Mouse (Mus musculus): Measurements from ENCODE around the gene Zfp827.

The Zfp827 gene

DNA sequence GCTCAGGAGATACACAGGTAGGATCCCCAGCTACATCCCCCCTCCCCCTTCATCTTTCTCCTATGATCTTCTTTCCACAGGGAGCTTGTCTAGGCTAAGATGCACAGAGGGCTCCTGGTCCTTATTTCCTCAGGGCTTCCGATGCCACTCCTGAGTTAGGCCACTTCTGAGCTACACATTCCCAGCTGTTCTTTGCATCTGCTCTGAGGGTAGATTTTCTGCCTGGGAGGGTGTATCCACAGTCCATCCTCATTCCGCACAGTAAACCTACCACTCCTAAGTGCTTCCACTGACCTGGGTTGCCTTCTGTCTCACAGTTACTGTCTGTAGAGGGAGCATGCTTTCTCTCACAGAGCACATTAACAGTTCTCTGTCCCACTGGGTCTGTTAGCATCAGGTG, 37.7 kb downstream of the Zfp827 start:
- DNase-seq (ENCODE audit: low spot score in 2 of 2), result no peak

DNA sequence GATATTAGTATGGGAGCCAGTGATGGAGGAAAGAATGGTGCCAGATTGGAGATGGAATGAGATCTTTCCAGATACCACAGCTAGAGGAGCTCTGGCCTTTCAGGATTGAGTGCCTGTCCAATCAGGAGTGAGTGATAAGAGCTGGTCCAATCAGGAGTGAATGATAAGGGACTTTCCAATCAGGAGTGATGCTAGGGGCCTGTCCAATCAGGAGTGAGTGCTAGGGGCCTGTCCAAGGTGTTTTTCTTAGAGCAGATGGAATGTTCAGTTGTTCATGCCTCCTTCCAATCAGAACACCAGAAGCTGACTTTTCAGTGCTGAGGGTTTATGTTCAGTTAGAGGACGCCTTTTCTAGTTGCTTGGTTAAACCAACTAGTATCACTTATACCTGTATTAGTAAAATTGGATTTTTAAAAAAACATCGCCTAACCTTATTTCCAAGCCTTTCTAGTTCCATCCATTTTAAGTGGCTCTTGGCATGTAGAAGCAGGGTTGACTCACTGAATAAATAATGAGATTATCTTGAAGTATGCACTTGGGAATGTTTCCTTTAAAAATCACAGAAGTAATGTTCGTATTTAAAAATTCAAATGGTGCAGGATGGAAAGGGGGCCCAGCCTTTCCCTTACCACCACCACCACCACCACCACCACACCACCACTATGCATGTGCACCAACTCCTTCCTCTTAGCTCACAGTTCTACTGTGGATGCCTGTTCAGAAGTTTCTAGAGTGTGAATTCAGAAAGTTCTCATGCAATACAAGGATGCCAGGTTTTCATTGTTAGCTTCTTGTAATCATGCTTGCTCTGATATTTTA, 39.8 kb downstream of the Zfp827 start:
- DNase-seq (ENCODE audit: low spot score in 2 of 2), result no peak

DNA sequence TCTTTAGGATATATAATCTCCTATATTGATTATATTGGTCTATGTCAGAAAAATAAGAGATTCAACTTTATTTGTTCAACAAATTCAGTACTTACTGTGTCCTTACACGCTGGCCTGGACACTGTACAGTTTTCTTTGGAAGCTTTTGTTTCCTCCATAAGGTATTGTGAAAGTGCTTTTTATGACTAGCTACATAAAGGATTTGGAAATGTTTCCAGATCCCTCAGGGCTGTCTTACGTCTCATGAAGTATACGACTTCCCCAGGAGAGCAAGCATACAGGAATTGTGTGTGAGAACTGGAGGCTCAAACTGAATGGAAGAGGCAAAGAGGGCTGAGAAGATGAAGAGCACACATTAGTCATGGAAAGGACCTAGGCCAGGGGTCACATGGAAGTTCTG, 45.1 kb downstream of the Zfp827 start:
- no peak for DNase-seq (ENCODE audit: low spot score in 2 of 2)

DNA sequence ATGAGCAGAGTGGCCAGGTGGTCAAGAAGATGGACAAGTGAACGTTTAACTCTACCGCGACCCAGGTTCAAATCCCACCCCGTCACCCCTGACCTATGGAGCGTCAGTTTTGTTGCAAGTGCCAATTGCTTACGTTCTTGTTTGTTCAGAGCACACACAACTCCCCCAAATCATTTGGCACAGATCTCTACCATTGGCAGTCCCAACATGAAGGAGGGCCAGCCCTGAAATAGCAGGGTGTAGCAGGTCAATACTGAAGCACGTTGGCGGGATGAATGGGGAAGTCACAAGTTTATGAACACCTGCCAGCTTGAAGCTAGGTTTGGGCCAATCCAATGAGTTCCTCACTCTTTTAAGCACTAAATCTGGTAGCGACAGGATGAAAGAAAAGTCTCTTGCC, 46.7 kb downstream of the Zfp827 start:
- no peak for DNase-seq (ENCODE audit: low spot score in 2 of 2)

DNA sequence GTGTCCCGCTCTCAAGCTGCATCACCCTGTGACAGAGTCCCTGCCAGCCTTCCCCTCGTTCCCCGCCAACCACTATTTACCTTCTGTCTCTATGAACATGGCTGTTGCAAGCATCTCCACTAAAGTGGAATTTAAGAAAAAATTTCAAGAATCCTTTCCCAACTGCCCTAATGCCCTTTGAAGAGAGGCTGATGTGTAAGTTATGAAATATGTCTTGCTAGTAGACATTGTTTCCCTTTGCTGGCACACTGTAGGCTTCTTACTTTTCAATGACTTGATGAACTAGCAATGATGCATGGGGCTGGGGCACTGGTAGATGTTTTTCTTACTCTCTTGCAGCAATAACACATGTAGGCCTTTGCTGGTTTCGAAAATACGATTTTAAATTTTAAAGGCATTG, 49.0 kb downstream of the Zfp827 start:
- no peak for DNase-seq (ENCODE audit: low spot score in 2 of 2)

DNA sequence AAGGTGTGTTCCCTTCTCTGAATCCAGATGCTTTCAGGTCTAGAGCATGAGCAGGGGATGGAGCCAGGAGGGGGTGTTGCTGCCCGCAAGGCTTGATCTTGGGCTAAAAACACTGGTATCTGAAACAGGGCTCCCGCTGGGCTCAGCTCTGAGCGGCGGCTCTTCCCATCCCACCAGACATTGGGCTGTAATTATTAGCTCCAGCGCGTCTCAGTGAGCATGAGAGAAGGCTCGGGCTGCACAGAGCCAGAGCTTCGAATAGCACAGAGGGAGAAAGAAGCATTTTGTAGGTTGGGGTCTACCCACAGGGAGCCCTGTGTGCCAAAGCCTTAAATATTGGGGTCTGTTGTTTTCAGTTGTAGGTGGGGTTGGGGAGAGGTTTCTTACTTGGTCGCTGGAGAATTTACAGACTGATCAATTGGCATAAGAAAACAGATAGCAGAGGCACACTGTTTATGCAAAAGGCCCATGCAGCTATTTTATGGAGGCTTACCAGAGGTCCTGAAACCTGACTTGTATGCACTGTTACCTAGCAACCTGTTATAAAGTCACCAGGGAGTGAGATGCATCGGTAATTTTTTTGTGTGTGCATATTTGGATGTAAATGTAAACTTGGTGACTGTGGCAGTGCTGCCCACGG, 50.4 kb downstream of the Zfp827 start:
- DNase-seq (ENCODE audit: low spot score in 2 of 2), result no peak

DNA sequence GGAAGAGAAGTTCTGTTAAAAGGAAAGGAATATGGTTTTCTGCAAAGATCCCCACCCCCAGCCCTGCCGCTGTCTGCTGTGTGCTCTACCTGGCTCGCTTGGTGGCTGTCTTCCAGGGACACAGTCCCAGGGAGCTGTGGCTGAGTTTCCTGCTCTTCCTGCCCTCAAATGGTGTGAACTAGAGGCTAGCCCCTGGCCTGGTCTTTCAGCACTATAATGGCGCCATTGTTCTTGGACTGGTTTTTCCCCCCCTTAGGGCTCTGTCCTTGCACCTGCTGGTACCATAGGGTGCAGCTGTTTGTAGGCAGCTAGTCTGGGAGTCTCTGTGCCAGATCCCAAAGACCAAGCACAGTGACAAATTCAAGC, 50.9 kb downstream of the Zfp827 start:
- DNase-seq (ENCODE audit: low spot score in 2 of 2), result no peak

DNA sequence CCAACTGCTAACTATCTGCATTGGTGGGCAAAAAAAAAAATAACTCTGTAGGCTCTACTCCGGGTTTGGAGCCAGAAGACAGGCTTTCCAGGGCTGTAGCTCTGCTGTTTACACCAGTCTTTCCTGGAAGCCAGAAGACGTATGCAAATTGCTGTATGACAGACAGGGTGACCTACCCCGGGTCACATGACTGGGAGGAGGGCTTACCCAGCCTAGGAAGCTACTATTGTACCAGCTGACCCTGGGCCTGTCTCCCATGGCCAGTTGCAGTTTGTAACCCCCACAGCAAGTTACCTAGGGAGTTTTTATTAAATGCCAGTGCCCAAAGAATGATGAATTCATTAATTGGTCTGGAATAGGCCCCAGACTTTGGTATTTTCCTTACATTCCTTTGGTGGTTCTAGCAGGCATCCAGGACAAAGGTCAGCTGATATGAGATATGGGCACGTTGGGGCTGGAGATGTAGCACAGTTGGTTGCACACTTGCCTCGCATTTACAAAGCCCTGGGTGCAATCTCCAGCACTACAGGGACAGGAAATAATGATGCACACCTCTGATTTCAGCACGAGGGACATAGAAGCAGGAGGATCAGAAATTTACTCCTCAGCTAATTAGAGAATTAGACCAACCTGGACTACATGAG, 52.0 kb downstream of the Zfp827 start:
- DNase-seq (ENCODE audit: low spot score in 2 of 2), result no peak

DNA sequence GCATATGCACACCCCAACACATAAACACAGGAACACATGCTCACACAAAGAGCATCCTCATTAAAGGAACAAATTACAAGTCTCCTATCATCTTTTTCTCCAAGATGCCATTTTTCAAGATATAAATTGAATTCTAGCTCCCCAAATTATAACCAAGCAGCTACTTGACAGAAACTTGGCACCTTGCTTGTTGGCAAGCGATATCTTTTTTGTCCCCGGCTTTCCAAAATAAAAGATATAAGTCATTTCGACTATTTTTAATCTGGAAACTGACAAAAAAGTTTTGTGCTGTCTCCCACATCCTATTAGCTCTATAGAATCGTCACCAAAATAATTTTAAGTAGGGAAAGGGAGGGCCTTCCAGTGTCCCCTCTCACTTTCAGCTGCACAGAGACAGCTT, 53.1 kb downstream of the Zfp827 start:
- DNase-seq (ENCODE audit: low spot score in 2 of 2), result no peak

DNA sequence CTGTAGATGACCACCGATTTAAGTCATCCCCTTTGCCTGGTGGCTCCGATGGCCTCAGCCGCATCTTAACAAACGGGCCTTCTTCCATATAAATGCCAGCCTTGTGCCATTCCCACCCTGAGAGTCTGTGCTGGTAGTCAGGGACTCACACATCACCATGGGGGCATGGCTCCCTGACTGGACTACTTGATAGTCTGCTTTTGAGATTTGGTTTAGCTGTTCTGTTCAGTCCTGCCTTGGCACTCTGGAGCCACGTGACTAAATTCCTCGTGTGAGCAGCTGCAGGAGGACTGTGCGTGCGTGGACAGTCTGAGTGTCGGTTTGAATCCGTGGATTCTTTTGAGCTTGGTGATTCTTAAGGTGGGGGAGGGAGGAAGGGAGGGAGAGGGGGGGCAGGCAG, 53.7 kb downstream of the Zfp827 start:
- DNase-seq (ENCODE audit: low spot score in 2 of 2), result no peak

DNA sequence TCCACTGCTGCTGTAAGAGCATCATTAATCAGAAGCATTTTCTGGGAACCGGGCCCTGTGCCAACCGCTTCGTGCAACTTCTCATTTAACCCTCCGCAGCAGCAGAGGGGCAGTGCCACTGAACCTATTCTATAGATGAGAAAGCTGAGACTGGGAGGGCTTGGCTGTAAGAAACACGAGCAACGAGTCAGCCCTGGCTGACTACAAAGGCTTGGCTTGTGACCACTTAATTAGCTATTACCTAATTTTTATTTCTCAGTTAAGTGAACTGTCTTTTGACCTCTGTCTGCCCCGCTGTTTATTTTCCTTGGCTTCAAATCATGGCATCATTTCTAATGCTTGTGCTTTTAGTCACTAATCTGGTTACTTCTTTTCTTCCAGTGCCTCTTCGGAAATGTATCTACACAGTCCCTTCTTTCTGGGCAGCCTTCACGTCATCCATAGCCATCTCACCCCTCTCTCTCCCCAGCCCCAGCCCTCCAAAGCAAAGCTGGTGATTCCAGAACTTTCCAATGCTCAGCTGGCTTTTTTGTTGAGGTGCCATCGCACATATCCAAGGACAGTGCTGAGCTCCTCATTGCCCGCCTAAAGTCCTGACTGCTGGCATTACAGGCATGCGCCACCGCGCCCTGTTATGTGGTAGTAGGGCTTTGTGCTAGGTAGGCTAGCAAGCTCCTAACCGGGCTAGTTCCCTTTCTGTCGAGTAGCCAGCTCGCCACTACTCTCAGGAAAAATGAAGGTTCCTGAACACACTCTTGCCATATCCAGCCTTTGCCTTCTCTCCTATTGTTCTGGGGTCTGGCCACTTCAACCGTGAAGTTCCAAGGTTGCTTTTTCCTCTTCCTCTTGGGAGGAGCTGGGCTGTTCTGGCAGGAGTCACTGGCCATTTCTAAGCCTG, 55.5 kb downstream of the Zfp827 start:
- no peak for DNase-seq (ENCODE audit: low spot score in 2 of 2)

DNA sequence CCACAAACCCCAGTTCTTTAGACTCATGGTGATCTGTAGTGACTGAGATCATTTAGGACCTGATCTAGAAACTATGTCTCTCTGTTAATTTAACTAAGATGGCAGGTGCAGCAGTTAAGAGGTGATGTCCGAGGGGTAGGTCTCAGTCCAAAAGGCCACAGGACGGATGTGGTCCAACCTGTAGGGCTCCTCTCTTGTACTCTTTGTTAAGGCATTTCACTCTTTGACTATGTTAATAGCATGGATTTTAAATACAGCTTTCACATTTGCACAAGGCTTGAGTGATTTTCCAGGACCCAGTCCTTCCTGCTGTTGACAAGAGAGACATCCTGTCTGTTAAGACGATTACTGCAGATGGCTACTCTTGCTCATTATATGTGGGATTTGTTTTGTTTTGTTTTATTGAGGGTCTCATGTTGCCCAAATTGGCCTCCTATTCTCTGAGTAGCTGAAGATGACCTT, 56.2 kb downstream of the Zfp827 start:
- DNase-seq (ENCODE audit: low spot score in 2 of 2), result no peak

DNA sequence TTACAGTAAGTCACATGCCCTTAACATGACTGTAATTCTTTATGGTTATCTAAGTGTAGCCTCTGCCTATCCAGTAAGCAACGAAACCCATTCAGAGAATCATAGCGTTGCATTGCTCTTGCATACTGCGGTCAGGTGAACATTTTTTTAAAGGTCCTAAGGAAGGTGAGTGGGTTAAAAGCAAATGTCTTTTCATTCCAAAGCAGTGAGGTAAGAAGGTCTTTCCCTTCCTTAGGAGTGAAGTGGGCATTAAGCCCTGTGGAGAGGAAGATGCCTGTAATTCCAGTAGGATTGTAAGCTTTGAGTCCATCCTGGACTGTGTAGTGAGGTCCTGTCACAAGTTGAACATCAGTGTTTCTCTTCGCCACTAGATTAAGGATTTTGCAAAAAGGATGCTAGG, 66.2 kb downstream of the Zfp827 start:
- DNase-seq (ENCODE audit: low spot score in 2 of 2), result no peak

DNA sequence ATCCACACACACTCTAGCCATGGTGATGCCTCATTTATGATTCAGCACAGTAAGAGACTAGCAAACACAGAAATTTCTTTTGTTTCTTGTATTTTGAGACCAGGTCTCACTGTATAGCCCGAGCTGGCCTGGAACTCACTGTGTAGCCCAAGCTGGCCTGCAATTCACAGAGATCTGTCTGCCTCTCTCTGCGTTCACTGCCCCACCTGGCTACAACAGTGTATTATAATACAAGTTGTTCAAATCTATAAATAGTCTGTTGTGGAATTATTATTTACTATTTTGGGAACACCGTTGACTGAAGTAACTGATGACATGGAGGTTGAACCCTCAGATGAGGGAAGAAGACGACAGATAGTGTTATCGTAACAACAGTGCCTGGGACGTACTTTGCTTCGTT, 66.9 kb downstream of the Zfp827 start:
- DNase-seq (ENCODE audit: low spot score in 2 of 2), result no peak

DNA sequence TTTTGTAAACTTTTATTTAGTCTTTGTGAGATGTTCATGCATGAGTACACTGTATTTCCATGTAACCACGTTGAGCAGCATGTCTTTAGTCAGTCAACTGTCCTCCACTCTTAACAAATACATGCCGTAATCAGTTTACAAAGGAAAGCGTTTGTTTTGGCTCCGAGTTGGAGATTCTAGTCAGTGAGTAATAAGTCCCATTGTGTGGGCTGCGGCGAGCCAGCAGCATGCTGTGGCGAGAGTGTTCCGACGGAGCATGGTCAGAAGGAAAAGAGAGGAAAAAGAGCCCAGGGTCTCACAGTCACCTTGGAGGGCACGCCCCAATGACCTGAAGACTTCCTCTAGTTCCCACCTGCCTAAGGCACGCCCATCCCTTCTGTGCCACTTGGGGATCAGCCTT, 68.7 kb downstream of the Zfp827 start:
- no peak for DNase-seq (ENCODE audit: low spot score in 2 of 2)

DNA sequence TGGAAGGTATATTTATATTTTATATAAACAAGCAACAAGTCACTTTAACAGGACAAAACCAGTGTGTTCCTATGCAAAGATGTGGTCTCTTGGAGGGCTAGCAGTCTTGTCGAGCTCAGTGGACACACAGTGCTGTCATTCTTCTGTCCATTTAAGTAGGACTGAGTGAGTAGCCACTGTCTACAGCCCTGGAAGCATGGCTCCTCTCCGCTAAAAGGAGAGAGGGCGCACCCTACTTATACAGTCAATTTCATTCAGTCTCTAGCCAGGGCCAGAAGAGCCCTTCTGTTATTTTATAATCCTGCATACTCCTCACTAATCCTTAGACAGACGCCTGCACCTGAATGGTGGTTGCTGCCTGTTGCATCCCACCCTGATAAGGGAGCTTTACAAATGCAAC, 74.5 kb downstream of the Zfp827 start:
- no peak for DNase-seq (ENCODE audit: low spot score in 2 of 2)

DNA sequence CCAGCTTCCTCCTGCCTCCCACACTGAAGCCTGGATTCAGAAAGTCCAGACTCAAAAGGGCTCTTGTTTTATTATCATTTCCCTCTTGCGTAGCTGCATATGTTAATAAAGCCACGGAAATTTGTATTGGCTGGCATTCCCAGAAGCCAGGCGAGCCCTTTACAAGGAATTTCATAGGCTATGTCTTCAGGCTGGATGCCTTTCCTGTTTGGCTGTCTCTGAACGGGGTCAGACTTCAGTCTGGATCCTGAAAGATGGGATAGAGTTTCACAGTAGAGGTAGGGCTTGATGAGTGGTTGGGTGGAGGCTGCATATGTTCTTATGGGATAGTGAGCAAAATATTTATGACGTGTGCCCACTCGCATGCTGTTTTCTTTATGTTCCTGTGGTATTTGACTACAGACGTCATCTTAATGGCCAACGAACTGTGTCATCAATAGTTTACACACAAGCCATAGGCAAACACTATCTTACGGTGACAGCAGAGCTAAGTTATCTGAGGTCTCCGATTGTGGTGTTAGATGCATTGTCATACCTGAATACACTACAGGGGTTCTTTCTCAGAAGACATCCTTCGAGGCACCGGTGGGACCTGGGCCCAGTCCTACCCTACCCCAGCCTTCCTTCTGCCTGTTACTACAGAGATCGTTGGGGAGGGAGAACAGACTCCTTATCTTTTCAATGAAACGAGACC, 75.1 kb downstream of the Zfp827 start:
- no peak for DNase-seq (ENCODE audit: low spot score in 2 of 2)

DNA sequence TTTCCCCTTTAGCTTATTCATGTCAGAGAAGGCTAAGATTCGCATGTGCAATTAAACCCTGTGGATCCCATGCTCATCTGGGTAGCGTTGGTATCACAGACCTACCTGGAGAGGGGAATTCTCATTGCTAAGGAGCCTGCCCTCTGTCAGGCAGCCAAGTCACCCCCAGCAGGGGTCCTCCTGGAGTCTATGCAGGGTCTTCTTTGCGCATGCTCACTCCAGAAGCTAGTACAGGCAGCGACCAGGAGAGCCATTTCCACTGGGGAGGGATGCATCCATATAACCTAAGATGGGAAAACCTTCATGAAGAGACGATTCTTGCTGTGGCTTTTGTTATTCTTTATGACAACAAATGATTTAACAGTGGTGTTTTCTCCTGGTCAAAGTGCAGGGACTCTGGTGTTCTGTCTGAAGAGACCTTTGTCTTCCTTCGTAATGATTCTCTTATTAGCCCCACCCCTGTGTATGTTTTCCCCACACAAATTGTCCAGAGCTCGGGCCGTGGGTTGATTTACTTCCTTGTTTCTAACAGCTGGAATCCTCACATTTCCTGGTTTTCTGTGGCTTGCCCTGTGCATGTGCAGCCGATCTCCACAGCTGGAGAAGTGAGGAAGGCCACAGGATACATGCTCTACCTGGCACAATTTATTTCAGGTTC, 75.8 kb downstream of the Zfp827 start:
- DNase-seq (ENCODE audit: low spot score in 2 of 2), result no peak

DNA sequence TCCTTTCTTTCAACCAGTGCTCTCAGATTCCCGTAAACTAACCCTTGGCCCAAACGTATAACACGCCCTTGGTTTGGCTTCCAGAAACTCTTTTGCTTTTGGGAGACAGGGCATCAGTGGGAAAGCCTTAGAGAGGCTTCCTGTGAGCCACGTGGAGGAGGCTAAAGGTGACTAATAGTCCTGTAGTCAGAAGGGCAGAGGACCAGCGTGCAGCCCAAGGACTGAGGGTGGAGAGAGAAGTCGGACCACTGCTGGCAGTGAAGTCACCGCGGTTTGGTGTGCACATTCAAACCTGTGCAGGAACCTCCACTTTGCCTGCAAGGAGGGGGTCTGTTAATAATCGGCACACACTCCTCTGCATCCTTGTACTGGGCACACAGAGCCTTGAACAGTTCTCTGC, 76.4 kb downstream of the Zfp827 start:
- DNase-seq (ENCODE audit: low spot score in 2 of 2), result no peak

DNA sequence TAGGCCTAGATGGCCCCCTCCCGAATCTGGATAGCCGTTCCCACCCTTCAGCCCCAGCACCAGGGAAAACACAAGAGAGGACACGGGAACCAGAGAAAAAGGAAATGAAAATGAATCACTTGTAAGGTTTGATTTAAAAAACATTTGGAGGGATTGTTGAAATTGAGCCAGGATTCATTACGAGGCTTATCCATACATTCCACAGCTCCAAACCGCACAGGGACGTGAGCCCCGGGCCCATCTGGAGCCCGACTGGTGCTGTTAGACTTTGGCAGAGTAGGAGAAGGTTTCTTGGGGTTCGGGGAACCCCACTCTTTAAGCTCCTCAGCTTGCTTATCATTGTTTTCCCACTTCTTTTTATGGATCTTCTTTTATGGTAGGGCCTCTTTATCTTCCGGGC, 76.9 kb downstream of the Zfp827 start:
- no peak for DNase-seq (ENCODE audit: low spot score in 2 of 2)

DNA sequence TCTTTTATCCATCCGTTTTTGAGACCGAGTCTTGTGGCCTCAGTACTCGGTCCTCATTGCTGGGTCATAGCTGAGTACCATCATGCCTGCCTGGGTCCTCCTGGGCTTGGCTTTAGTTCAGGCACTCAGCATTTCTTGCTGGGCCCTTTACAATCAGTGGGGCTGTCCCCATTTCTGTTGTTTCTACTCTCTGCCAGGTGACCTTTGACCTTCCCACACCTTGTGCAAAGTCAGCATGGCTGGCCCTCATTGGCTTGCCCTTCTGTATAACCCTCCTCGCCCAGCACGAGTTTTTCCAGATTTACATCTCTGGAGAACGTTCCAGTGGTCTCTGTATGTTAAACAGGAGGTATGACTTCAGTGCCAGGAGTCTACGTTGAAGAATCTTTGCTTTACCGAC, 83.2 kb downstream of the Zfp827 start:
- no peak for DNase-seq (ENCODE audit: low spot score in 2 of 2)

All from natural killer cell, adult 2 months (primary cell).